26 mouse cellular contexts compared by ENCODE assay signal in the genomic region with DNA sequence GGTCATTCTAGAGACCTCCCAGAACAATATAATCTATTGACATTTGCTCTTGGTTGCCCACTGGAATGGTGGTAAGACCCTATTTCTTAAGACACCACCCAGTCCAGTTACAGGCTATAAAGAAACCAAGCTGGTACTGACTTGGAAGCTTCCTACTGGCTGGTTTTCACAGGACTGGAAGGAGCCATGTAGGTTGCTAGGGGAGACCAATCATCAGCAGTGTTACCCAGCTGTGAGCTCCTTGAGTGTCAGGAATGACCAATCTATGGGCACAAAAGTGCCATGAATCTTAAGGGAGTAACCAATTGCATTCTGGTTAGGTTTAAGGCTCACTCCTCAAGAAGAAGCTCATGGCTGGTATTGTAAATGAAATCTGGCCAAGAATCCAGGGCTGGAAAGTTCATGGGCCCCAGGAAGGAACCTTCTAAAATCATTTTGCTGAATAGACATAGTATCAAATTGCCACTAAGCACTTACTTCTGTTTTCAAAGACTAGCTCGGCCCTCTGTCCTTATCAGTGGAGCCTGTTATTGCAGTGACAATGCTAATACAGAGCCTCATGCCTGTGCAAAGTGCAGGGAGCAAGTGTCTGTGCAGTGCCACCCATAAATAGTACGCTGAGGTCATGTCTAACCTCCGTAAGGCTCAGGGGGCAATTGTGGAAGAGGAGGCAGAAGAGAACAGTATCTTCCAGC. TPM values are rescaled to one million over a fixed set of nuclear protein-coding genes. Genes with fewer than 3 reads are reported as not detected.
DNase-seq lines count a peak whose midpoint lies in the region; ATAC-seq lines count a peak whose summit lies in the region.
"Had no signal": no experiment of that assay in that cellular context is flagged by ENCODE, and none has a peak within 500 bp of the region (broad histone marks: within the 10 kb centered on the region; RNA-seq: fewer than 3 reads in every experiment).

No protein-coding gene starts in this region.

- H3K36me3 ChIP-seq in heart, embryonic 12.5 days = no peaks in the 10 kb centered on the region
- no peaks in the 10 kb centered on the region for H3K36me3 ChIP-seq in liver, embryonic 16.5 days (ENCODE audit: control insufficient read depth, insufficient read depth)
- H3K36me3 ChIP-seq in liver, embryonic 12.5 days = no peaks in the 10 kb centered on the region
- no peaks in the 10 kb centered on the region for H3K36me3 ChIP-seq in intestine, embryonic 14.5 days (ENCODE audit: control insufficient read depth, insufficient read depth, low read length)
- H3K36me3 ChIP-seq: embryonic facial prominence, embryonic 12.5 days; G1E; midbrain, embryonic 15.5 days; neural tube, embryonic 12.5 days had no signal

- no peak overlapping the region for H3K9ac ChIP-seq in heart, embryonic 12.5 days
- H3K9ac ChIP-seq in liver, embryonic 16.5 days (ENCODE audit: low read depth, low read length) = no peak overlapping the region
- no peak overlapping the region for H3K9ac ChIP-seq in liver, embryonic 12.5 days
- H3K9ac ChIP-seq in intestine, embryonic 14.5 days (ENCODE audit: low read length) = no peak overlapping the region
- H3K9ac ChIP-seq: embryonic facial prominence, embryonic 12.5 days; forebrain, embryonic 13.5 days; lung, embryonic 14.5 days; midbrain, embryonic 15.5 days; neural tube, embryonic 12.5 days had no signal

- H3K4me3 ChIP-seq in heart, embryonic 12.5 days = no peak overlapping the region
- H3K4me3 ChIP-seq in liver, embryonic 16.5 days (ENCODE audit: low read depth, low read length) = no peak overlapping the region
- no peak overlapping the region for H3K4me3 ChIP-seq in liver, embryonic 12.5 days
- H3K4me3 ChIP-seq in intestine, embryonic 14.5 days (ENCODE audit: low read depth, low read length) = no peak overlapping the region
- H3K4me3 ChIP-seq: embryonic facial prominence, embryonic 12.5 days; erythroblast, embryonic 14.5 days; forebrain, embryonic 13.5 days; left cerebral cortex, adult 2 months; midbrain, embryonic 15.5 days; neural tube, embryonic 12.5 days had no signal

- H3K27ac ChIP-seq in heart, embryonic 12.5 days (ENCODE audit: poor library complexity, severe bottlenecking) = peak overlapping the region; percentile 86
- H3K27ac ChIP-seq in liver, embryonic 16.5 days (ENCODE audit: low read length) = no peak overlapping the region
- no peak overlapping the region for H3K27ac ChIP-seq in liver, embryonic 12.5 days
- peak overlapping the region; percentile 51; the same call in 1 of the 2 replicates for H3K27ac ChIP-seq in intestine, embryonic 14.5 days (ENCODE audit: low read depth)
- H3K27ac ChIP-seq: embryonic facial prominence, embryonic 12.5 days; forebrain, embryonic 13.5 days; hindbrain, postnatal 0 days; kidney, postnatal 0 days; left cerebral cortex, adult 2 months; midbrain, embryonic 15.5 days; neural tube, embryonic 12.5 days had no signal

- H3K27me3 ChIP-seq in heart, embryonic 12.5 days (replicated peaks) = no peaks in the 10 kb centered on the region
- no peaks in the 10 kb centered on the region for H3K27me3 ChIP-seq in liver, embryonic 16.5 days (ENCODE audit: control insufficient read depth, insufficient read depth, low read depth, low read length)
- H3K27me3 ChIP-seq in liver, embryonic 12.5 days (replicated peaks) = no peaks in the 10 kb centered on the region; the same call in 1 of the 2 replicates
- H3K27me3 ChIP-seq in intestine, embryonic 14.5 days (replicated peaks; ENCODE audit: control insufficient read depth, insufficient read depth, low read length) = no peaks in the 10 kb centered on the region
- H3K27me3 ChIP-seq: embryonic facial prominence, embryonic 12.5 days; midbrain, embryonic 15.5 days; neural tube, embryonic 12.5 days had no signal

- H3K4me2 ChIP-seq in heart, embryonic 12.5 days = peak overlapping the region; percentile 26
- no peak overlapping the region for H3K4me2 ChIP-seq in liver, embryonic 16.5 days (ENCODE audit: low read depth, low read length)
- H3K4me2 ChIP-seq in liver, embryonic 12.5 days = no peak overlapping the region
- H3K4me2 ChIP-seq in intestine, embryonic 14.5 days (ENCODE audit: low read length) = no peak overlapping the region
- H3K4me2 ChIP-seq: embryonic facial prominence, embryonic 12.5 days; forebrain, embryonic 13.5 days; lung, embryonic 14.5 days; midbrain, embryonic 15.5 days; neural tube, embryonic 12.5 days had no signal

- 10% methylated on average over 3 of the region's 3 CpGs for WGBS in heart, embryonic 12.5 days
- WGBS in liver, embryonic 16.5 days (ENCODE audit: insufficient replicate concordance) = 30% methylated on average over 3 of the region's 3 CpGs
- WGBS in liver, embryonic 12.5 days (ENCODE audit: insufficient replicate concordance) = 40% methylated on average over 3 of the region's 3 CpGs
- WGBS in intestine, embryonic 14.5 days = 49% methylated on average over 3 of the region's 3 CpGs

- no peak for DNase-seq in heart, postnatal 36 days
- no peak for DNase-seq in intestine, embryonic 14.5 days (ENCODE audit: low spot score)
- no peak for DNase-seq in thymus, adult 18-20 months
- DNase-seq in left cerebral cortex, postnatal 4 days = no peak
- DNase-seq: adrenal gland, adult 8-10 months; cerebellum, adult 11-12 months; cerebellum, postnatal 14 days; kidney, adult 2 months; layer of hippocampus, adult 9-11 months; lung, postnatal 4 days; right cerebral cortex, postnatal 14 days; thymus, postnatal 25 days had no signal

- peaks cover 23% of the 10 kb centered on the region for H3K4me1 ChIP-seq in heart, embryonic 12.5 days (replicated peaks)
- H3K4me1 ChIP-seq in liver, embryonic 16.5 days (ENCODE audit: control insufficient read depth, low read depth, low read length) = no peaks in the 10 kb centered on the region
- no peaks in the 10 kb centered on the region for H3K4me1 ChIP-seq in liver, embryonic 12.5 days
- no peaks in the 10 kb centered on the region for H3K4me1 ChIP-seq in intestine, embryonic 14.5 days (replicated peaks; ENCODE audit: control insufficient read depth, insufficient read depth, low read length)
- H3K4me1 ChIP-seq: embryonic facial prominence, embryonic 12.5 days; forebrain, embryonic 13.5 days; midbrain, embryonic 15.5 days; neural tube, embryonic 12.5 days had no signal

- ATAC-seq in heart, embryonic 12.5 days (ENCODE audit: insufficient number of reproducible peaks, low FRiP score) = peak; percentile 85
- ATAC-seq in liver, embryonic 16.5 days (ENCODE audit: low read depth) = 0 out of 2 replicates have a peak, but pooled peaks have one; percentile 43
- ATAC-seq in liver, embryonic 12.5 days = no peak
- ATAC-seq in intestine, embryonic 14.5 days (replicated peaks; ENCODE audit: low FRiP score, low TSS enrichment, low read depth) = peak; percentile 86
- ATAC-seq: activated CD4-positive, CD25-positive, alpha-beta regulatory T cell, adult 4 months; forebrain, embryonic 13.5 days; hindbrain, postnatal 0 days; midbrain, embryonic 15.5 days had no signal

- no peaks in the 10 kb centered on the region for H3K9me3 ChIP-seq in heart, embryonic 12.5 days (replicated peaks)
- H3K9me3 ChIP-seq in liver, embryonic 16.5 days (replicated peaks; ENCODE audit: control insufficient read depth, low read length) = no peaks in the 10 kb centered on the region
- H3K9me3 ChIP-seq in liver, embryonic 12.5 days (replicated peaks) = no peaks in the 10 kb centered on the region
- no peaks in the 10 kb centered on the region for H3K9me3 ChIP-seq in intestine, embryonic 14.5 days (ENCODE audit: control insufficient read depth, low read length)
- H3K9me3 ChIP-seq: embryonic facial prominence, embryonic 12.5 days; forebrain, embryonic 13.5 days; G1E; midbrain, embryonic 15.5 days; neural tube, embryonic 12.5 days had no signal

- intact Hi-C loops in heart, postnatal 36 days (cut with DNase I) = no loop called here
- intact Hi-C loops in left cerebral cortex, postnatal 4 days (cut with DNase I) = no loop called here

RNA-seq across cellular contexts. Expression of a gene that starts 20.1 kb away (rescaled TPM):
- 258 and 268 TPM in 2 replicates for polyA plus RNA-seq in heart, embryonic 12.5 days (2016; fragmentation: Nextera tagmentation; extraction: Ambion mirVana)
- 100 to 1,000 TPM; 125 to 127 TPM for total RNA-seq in heart, postnatal 36 days (2021)
- polyA plus RNA-seq in liver, embryonic 16.5 days (2015; fragmentation: Nextera tagmentation; extraction: Ambion mirVana) = 82.7 and 94.2 TPM in 2 replicates
- polyA plus RNA-seq in liver, embryonic 12.5 days (2016; fragmentation: Nextera tagmentation; extraction: Ambion mirVana) = 127 and 129 TPM in 2 replicates
- polyA plus RNA-seq in intestine, embryonic 14.5 days (2014; fragmentation: Nextera tagmentation; extraction: Ambion mirVana) = 245 and 246 TPM in 2 replicates
- total RNA-seq in left cerebral cortex, postnatal 4 days (2021) = 100 to 1,000 TPM; 283 to 330 TPM

Comparison
In these comparisons a context has a peak if more than half of its experiments do, and no peak if none do; other contexts are left out.
1. H3K27ac ChIP-seq: peak in heart, embryonic 12.5 days (single experiment) and intestine, embryonic 14.5 days (single experiment); none in liver, embryonic 16.5 days (single experiment) and liver, embryonic 12.5 days (single experiment).